Comparison of ENCODE assay signal across 28 mouse cellular contexts in the genomic region with DNA sequence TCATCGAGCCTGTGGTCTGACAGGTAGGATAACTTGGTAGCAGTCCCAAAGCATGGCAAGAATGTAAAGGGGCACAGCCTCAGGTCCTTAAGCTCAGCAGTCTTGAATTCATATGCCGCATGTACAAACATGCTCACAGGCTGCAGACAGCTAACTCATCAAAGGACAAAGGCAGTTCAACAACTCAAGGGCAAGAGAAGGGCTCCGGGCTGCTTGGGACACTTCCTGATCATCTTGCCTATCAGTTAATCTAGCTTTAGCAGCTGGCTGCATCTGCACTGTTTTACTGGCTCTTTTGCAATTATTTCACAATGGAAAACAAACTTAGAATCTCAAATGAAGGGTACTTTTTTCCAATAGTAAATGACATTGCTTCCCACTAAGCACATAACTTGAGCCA. TPM values are rescaled to one million over a fixed set of nuclear protein-coding genes. Genes with fewer than 3 reads are reported as not detected.
DNase-seq lines count a peak whose midpoint lies in the region; ATAC-seq lines count a peak whose summit lies in the region.
"Had no signal": no experiment of that assay in that cellular context is flagged by ENCODE, and none has a peak within 500 bp of the region (broad histone marks: within the 10 kb centered on the region; RNA-seq: fewer than 3 reads in every experiment).

No protein-coding gene starts in this region.

- no peak overlapping the region for H3K27ac ChIP-seq in intestine, embryonic 15.5 days
- H3K27ac ChIP-seq: embryonic facial prominence, embryonic 13.5 days; forebrain, embryonic 12.5 days; heart, embryonic 10.5 days; hindbrain, embryonic 12.5 days; hindbrain, postnatal 0 days; limb, embryonic 12.5 days; liver, embryonic 15.5 days had no signal

- H3K36me3 ChIP-seq in intestine, embryonic 15.5 days: no peaks in the 10 kb centered on the region
- H3K36me3 ChIP-seq: embryonic facial prominence, embryonic 13.5 days; forebrain, embryonic 12.5 days; heart, embryonic 10.5 days; hindbrain, embryonic 12.5 days; limb, embryonic 12.5 days; liver, embryonic 15.5 days had no signal

- H3K9me3 ChIP-seq in intestine, embryonic 15.5 days: no peaks in the 10 kb centered on the region
- H3K9me3 ChIP-seq: embryonic facial prominence, embryonic 13.5 days; forebrain, embryonic 12.5 days; heart, embryonic 10.5 days; hindbrain, embryonic 12.5 days; limb, embryonic 12.5 days; liver, embryonic 15.5 days had no signal

- 0 out of 2 replicates have a peak, but pooled peaks have one; percentile 22 for ATAC-seq in common myeloid progenitor, adult 5-6 weeks (replicated peaks; ENCODE audit: low read depth, poor library complexity, severe bottlenecking)
- peak; percentile 61 for ATAC-seq in megakaryocyte progenitor cell, adult 5-6 weeks (replicated peaks; ENCODE audit: poor library complexity)
- no peak for ATAC-seq in intestine, embryonic 15.5 days
- ATAC-seq: activated CD4-positive, CD25-positive, alpha-beta regulatory T cell, adult 4 months; forebrain, postnatal 0 days; hindbrain, postnatal 0 days; intestine, embryonic 16.5 days had no signal

- H3K9ac ChIP-seq in intestine, embryonic 15.5 days: no peak overlapping the region
- H3K9ac ChIP-seq: embryonic facial prominence, embryonic 13.5 days; forebrain, embryonic 12.5 days; forebrain, postnatal 0 days; hindbrain, embryonic 12.5 days; limb, embryonic 12.5 days; liver, embryonic 15.5 days had no signal

- no peak overlapping the region for H3K4me3 ChIP-seq in intestine, embryonic 15.5 days (replicated peaks)
- H3K4me3 ChIP-seq: embryonic facial prominence, embryonic 13.5 days; erythroblast, embryonic 14.5 days; forebrain, embryonic 12.5 days; heart, embryonic 10.5 days; hindbrain, embryonic 12.5 days; limb, embryonic 12.5 days; liver, embryonic 15.5 days had no signal

- DNase-seq in gonadal fat pad, adult 2 months (ENCODE audit: low read depth): peak; percentile 62
- DNase-seq in lung, postnatal 10 days: peak; percentile 59
- no peak for DNase-seq in adrenal gland, adult 8-10 months
- DNase-seq: adrenal gland, adult 2 months; cerebellum, adult 8-10 months; forebrain, postnatal 0 days; heart, postnatal 36 days; kidney, adult 9 months; kidney, postnatal 14 days; midbrain, embryonic 14.5 days; right cerebral cortex, postnatal 14 days; thymus, postnatal 4 days had no signal

- no peaks in the 10 kb centered on the region for H3K27me3 ChIP-seq in intestine, embryonic 15.5 days (replicated peaks)
- H3K27me3 ChIP-seq: CH12.LX; embryonic facial prominence, embryonic 13.5 days; forebrain, embryonic 12.5 days; hindbrain, embryonic 12.5 days; limb, embryonic 12.5 days; liver, embryonic 15.5 days had no signal

- 71% methylated on average over 3 of the region's 3 CpGs for WGBS in intestine, embryonic 15.5 days

- no peaks in the 10 kb centered on the region for H3K4me1 ChIP-seq in intestine, embryonic 15.5 days (replicated peaks)
- H3K4me1 ChIP-seq: embryonic facial prominence, embryonic 13.5 days; forebrain, embryonic 12.5 days; hindbrain, embryonic 12.5 days; limb, embryonic 12.5 days; liver, embryonic 15.5 days had no signal

- H3K4me2 ChIP-seq in intestine, embryonic 15.5 days (replicated peaks): no peak overlapping the region
- H3K4me2 ChIP-seq: embryonic facial prominence, embryonic 13.5 days; forebrain, embryonic 12.5 days; hindbrain, embryonic 12.5 days; limb, embryonic 12.5 days; liver, embryonic 15.5 days had no signal

RNA-seq across cellular contexts. Expression of gene Wnt2, which starts 23.0 kb away (rescaled TPM):
- total RNA-seq in common myeloid progenitor, adult 5-6 weeks (2017): not detected in 2 replicates
- 0.91 and 1.4 TPM in 2 replicates for polyA plus RNA-seq in gonadal fat pad, adult 2 months (2012; rRNA removed)
- total RNA-seq in megakaryocyte progenitor cell, adult 5-6 weeks (2015): not detected in 2 replicates
- not detected in 2 replicates for total RNA-seq in megakaryocyte progenitor cell, adult 5-6 weeks (2017)
- polyA plus RNA-seq in intestine, embryonic 15.5 days (2015; fragmentation: Nextera tagmentation; extraction: Ambion mirVana): 0.58 and 0.79 TPM in 2 replicates
- total RNA-seq in adrenal gland, adult 8-10 months (2022): under 1 TPM; 0.18 to 0.67 (median 0.43) TPM
- total RNA-seq: CH12.LX; megakaryocyte, adult 5-6 weeks; monocyte, adult 5-6 weeks had no signal
- polyA plus RNA-seq: activated CD4-positive, CD25-positive, alpha-beta regulatory T cell, adult 4 months; erythroblast, embryonic 14.5 days had no signal
